Mouse (Mus musculus) layer of hippocampus, adult 18-20 months (tissue): ENCODE measurements at regions not wholly inside any gene's neighbourhood (a gene's known extent, or its start where the extent isn't known, plus 50 kb on each side); places are given as distances from the start of the nearest gene placed in this dataset.

Source experiments
- DNase-seq, 2 experiments: peaks; one replicate each; pipeline ENCODE4 v3.0.0; 2022; ENCODE audit warnings: low spot score in 2 of 2

- no peak for DNase-seq
These were observed 58.6 kb upstream of the Dbx2 start for GRCm38 (mm10) chr15:95714408-95714807.

GRCm38 (mm10) chr15:95715941-95716340 is 60.2 kb upstream of the Dbx2 start:
- DNase-seq: no peak

GRCm38 (mm10) chr15:95723699-95724098 is 66.9 kb upstream of the Ano6 start:
- no peak for DNase-seq

GRCm38 (mm10) chr15:95725866-95726265 is 64.8 kb upstream of the Ano6 start:
- DNase-seq: peak; percentile 76 to 92

GRCm38 (mm10) chr15:95726516-95726915 is 64.1 kb upstream of the Ano6 start:
- no peak for DNase-seq

GRCm38 (mm10) chr15:95735746-95736145 is 54.9 kb upstream of the Ano6 start:
- DNase-seq: no peak
